Mouse (Mus musculus) heart, postnatal 0 days (tissue): ENCODE results near the gene Tmem184b.

Experiments used
- CTCF ChIP-seq: IDR thresholded peaks from 2 replicates; pipeline ENCODE4 v1.5.1; 2016; ENCODE audit warnings: antibody characterized with exemption, control low read depth, low read depth
- EP300 ChIP-seq: IDR thresholded peaks from 2 replicates; pipeline ENCODE4 v1.6.1; 2016; ENCODE audit warnings: antibody characterized with exemption, low read depth

- no peak for TF ChIP-seq CTCF
- TF ChIP-seq EP300, result no peak
Observed at GRCm38 (mm10) chr15:79387081-79387480, 16.3 kb downstream of the Tmem184b start.
